Mouse (Mus musculus) monocyte, adult 5-6 weeks (primary cell): Measurements from ENCODE around the gene Tfap4. TPM values are rescaled to one million over a fixed set of nuclear protein-coding genes. Genes with fewer than 3 reads are reported as not detected.

Experiments used
- ATAC-seq: fragments of 153-309, 156-312 bp; replicated peaks from 2 replicates; pipeline ENCODE4 v1.8.0; 2017; ENCODE audit warnings: mild to moderate bottlenecking; ENCODE audit not compliant: low TSS enrichment, insufficient number of reproducible peaks, severe bottlenecking, poor library complexity, low FRiP score
- total RNA-seq: library from RNA; stranded (forward); fragments of 200-1000, 200-491, 200-594 nt; gene quantifications from 3 replicates; pipeline ENCODE4 v1.2.3, GENCODE M21; 2017

The Tfap4 gene
- 2.7 to 14.0 TPM (median 4.0 TPM) in 3 replicates for total RNA-seq

DNA sequence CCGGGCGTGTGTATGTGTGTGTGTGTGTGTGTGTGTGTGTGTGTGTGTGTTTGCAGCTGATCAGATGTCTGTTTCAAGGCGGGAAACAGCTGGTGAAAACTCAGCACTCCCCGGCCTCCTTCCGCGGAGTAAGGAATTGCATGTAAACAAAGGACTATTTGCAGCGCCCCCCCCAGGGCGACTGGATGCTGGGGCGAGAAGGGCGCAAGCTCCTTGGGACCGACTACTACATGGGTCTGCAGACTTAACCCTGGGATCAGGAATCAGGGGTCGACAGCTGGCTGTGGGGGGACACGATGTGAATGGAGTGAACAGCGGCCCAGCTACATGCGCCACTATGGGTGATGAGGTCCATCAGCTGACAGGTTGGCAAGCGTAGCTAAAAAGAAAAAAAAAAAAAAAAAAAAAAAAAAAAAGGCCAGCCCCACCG is at the start of gene Tfap4:
Gene Tfap4, minus strand, starts transcription at position 140 of the 430 bp plus-strand sequence.
- peak; percentile 27; the same call in 1 of the 2 replicates for ATAC-seq

DNA sequence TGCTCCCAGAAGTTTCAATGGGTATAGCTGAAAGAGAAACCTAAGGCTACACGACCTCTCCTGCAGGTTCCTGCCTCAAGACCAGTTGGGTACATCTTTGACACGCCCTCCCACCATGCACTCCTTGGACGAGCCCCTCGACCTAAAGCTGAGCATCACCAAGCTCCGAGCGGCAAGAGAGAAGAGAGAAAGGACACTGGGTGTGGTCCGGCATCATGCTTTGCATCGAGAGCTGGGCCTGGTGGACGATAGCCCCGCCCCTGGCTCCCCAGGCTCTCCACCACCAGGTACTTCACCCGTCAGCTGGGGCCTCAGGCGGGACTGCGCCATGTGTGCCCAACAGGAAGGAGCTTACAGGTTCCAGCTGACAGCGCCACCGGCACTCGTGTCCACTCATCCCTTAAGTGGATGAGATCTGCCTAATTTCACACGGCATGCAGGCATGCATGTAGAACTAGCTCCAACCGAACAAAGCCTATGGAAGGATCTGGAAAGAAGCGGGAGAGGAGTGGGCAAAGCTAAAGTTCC is 48.9 kb upstream of the Tfap4 start:
- no peak for ATAC-seq

DNA sequence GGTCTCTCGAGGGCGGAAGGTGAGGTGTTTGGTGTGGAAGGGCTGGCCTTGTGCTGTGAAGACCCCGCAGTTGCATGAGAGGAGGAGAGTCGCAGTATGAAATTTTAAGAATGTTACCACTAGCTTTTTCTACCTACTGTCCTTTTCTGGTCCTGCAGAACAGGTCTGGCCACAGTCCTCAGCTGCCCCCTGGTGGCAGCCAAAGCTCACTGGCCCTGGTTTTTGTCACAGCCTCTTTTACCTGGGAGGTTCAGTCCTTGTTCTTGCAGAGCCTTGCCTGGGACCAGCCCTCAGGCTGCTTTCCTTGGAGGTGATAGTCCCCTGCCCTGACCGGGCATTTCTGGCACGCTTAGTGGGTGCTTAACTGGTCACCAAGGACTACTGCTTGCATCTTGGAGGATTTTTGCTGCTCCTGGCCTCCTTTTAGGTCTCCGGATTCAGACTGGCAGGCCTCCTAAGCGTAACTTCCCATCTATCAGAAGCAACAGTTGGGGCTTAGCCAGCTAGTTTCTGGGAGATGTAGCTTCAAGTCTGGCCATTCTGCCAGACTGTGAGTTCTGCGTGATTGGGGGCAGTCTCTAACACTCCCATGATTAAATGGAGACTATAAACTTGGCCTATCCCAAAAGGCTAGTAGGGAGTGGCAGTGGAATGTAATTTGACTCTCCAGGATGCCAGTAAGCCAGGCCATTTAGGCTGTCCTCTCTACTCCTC is 48.3 kb upstream of the Tfap4 start:
- peak; percentile 65 for ATAC-seq

- no peak for ATAC-seq
These were observed 46.9 kb upstream of the Tfap4 start for GRCm38 (mm10) chr16:4606431-4607084.

GRCm38 (mm10) chr16:4605514-4606131 is 46.0 kb upstream of the Tfap4 start:
- ATAC-seq: no peak

DNA sequence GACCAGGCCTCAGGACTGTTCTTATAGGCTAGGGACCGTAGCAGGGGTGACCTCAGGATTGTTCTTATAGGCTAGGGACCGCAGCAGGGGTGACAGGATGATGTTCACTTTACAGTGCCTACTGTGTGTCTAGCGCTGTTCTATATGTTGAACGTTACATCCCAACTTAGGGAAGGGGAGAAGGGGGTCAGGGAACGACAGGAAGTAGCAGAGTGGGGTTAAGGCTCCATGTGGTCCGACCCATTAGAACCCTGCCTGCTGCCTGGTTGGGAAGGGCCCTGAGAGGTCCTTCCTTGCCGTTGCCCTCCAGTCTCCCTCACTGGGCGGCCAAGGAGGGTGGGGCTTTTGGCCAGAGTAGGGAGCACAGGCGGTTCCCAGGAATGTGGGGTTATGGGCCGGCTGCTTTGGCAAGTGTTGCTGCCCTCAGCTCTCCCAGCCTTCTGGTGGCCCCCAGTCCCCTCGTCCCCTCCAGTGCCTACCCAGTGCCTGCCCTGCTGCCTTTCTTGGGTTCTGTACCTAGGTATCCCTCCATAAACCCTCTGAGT is 44.7 kb upstream of the Tfap4 start:
- ATAC-seq: no peak

DNA sequence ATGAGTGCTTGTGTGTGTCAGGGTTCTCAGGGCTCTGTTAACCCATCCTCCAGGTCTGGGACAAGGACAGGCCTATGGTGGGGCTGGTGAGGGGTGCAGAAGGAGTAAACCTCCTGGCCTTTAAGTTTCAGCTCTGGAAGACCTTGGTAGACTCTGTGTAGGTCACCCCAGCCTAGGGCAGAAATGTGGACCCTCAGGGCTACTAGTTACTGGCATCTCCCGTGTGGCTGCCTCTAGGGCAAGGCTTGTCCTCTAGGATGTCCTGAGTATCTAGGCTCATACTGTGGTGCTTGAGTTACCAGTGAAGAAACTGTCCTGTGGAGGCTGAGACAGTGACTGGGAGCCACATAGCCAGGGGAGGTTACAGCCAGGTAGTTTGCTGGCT is 43.8 kb upstream of the Tfap4 start:
- no peak for ATAC-seq

GRCm38 (mm10) chr16:4602766-4603452 is 43.3 kb upstream of the Tfap4 start:
- ATAC-seq: no peak

DNA sequence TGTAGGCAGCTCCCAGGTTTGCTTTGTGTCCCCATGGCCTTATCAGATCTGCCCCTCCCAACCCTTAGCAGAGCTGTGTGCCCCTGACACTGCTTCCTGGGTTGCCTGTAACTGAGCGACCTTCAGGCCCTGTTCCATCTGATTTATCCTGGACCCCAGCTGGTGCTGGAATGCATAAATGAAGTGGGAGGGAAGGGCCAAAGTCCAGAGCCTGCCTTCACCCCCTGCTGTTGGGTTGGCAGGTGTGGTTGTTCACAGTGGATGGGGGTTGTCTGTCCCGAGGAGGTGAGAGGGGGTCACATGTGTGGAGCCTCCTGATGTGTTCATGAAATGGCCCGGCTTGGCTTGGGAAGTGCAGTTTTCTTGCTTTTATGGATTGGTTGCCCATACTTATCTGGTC is 42.5 kb upstream of the Tfap4 start:
- ATAC-seq: no peak

- no peak for ATAC-seq
These were observed 41.2 kb upstream of the Tfap4 start for GRCm38 (mm10) chr16:4600701-4601310.

DNA sequence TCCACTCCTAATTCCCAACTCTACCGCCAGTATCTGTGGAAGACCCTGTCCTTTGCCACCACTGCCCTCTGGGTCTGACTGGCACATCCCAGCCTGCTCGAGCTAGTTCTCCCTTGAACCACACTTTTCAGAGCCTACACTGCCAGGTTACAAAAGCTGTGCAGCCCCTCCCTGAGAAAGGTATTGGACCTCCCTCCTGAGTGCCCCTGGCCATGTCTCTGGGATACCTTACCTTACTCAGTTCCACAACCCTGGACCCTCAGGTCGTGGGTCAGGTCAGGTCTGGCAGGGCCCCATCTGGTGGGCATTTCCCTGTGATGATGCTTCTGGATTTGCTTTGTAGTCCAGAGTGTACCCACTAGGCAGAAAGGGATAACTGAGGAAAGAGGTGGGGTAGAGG is 40.0 kb upstream of the Tfap4 start:
- no peak for ATAC-seq

- ATAC-seq: no peak
These were observed 39.4 kb upstream of the Tfap4 start for GRCm38 (mm10) chr16:4598891-4599543.

DNA sequence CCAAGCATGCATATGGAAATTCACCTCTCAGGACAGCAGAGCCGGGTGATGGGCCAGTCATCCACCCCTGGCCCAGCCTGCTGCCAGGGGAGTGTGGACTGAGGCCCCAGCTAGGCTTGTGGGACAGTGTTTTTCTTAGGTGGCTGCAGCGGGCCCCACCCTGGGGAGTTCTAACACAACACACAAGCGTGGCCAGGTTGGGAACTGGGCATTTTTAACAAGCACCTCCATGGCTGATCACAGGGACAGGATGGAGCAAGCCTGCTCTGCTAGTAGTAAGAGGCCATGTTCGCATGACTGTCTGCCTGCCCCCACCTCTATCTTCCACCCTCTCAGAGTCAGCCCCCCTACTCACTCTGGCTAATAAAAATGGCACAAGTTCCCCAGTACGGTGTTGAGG is 38.4 kb upstream of the Tfap4 start:
- ATAC-seq: no peak

DNA sequence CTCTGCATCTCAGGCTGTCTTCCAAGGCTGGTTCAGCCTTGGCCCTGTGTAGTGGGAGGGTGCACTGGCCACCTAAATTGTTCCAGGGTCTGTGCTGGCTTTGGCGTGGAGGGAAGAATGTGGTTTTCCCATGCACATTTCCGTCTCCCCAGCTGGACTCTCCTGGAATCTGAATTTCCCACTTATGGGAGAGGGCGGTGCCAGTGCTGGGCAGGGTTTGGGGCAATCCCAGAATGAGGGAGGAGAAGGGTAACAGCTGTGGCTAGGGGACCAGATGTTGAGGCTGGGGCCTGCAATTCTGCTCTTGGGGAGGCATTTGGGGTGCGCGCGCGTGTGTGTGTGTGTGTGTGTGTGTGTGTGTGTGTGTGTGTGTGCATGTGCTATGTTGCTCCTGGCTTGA is 37.6 kb upstream of the Tfap4 start:
- no peak for ATAC-seq

DNA sequence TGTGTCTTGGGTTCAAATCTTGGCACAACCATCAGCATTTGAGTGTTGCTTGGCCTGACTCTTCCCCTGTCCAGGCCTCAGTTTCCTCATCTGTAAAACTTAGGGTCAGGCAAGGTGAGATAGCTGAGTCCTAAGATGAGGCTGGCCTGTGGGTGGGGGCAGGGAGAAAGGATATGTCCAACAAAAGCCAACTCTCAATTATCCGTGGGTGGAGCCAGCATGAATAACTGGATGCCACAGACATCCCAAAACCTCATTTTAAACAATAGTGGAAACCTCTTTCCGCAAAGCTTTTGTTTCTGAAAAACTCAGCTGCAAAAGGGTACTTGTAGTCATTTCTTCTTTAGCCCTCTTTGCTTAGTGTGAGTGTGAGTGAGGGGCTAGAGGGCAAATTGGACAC is 37.2 kb upstream of the Tfap4 start:
- ATAC-seq: no peak

DNA sequence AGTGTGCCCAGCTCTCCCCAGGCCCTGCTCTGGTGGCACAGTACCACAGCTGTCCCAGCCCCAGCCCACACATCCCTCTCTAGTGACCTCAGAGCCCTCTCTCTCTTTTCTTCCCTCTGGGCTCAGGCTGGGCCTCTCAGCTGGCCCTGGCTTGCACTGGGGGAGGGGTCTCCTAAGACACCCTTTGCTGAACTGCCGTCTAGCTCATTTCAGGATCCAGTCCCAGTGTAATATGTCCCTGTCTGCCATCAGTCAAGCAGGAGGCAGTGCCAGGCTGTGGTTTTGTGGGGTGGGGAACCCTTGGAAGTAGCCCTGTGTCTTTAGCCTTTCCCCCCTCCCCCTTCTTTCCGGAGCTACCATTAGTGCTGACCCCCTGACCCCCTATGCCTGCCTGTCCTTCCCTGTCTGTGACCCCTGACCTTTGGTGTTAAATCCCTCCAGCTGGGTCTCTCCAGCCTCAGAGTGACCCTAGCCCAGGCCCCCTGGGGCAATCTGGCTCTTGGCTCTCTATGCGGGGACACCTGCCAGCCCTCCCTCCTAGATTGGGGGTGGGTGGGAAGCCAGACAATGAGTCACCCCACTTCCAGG is 36.6 kb upstream of the Tfap4 start:
- ATAC-seq: no peak

- no peak for ATAC-seq
These were observed 35.9 kb upstream of the Tfap4 start for GRCm38 (mm10) chr16:4595527-4595963.
